Mouse (Mus musculus) cortical plate, adult 2 months (tissue): ENCODE results near the gene Fgfr2.

Experiments
- CTCF ChIP-seq: fragments of 200-500 bp; IDR thresholded peaks from 2 replicates; pipeline ENCODE4 v1.5.1; 2011; ENCODE audit warnings: mild to moderate bottlenecking, control low read depth, low read length; ENCODE audit not compliant: insufficient read depth; ENCODE audit errors: extremely low read depth
- POLR2A ChIP-seq: fragments of 200-500 bp; IDR thresholded peaks from 2 replicates; pipeline ENCODE4 v1.6.1; 2011; ENCODE audit warnings: mild to moderate bottlenecking, low read length, control low read depth; ENCODE audit not compliant: insufficient read depth; ENCODE audit errors: extremely low read depth

GRCm38 (mm10) chr7:133133552-133133951 lies 10.4 kb upstream of the Fgfr2 start:
- TF ChIP-seq POLR2A (no peak), CTCF (no peak)
